Mouse (Mus musculus) adrenal gland, adult 2 months (tissue): Measurements from ENCODE around the gene Hoxa5. TPM values are rescaled to one million over a fixed set of nuclear protein-coding genes. Genes with fewer than 3 reads are reported as not detected.

Experiments
- DNase-seq: peaks from one replicate; pipeline ENCODE4 v3.0.0; 2021
- polyA plus RNA-seq: library from polyadenylated mRNA; depleted of rRNA; stranded (reverse); fragments of >200 nt; gene quantifications from 2 replicates; pipeline ENCODE4 v1.2.3, GENCODE M21; 2012
- total RNA-seq, 2 experiments: library from RNA; stranded (reverse); gene quantifications; 2 replicates each; pipeline ENCODE4 v1.2.3; 2021

Hoxa5 gene
- total and polyA plus RNA-seq, 3 experiments, result 12.9 to 22.8 (median 13.6) TPM

DNA sequence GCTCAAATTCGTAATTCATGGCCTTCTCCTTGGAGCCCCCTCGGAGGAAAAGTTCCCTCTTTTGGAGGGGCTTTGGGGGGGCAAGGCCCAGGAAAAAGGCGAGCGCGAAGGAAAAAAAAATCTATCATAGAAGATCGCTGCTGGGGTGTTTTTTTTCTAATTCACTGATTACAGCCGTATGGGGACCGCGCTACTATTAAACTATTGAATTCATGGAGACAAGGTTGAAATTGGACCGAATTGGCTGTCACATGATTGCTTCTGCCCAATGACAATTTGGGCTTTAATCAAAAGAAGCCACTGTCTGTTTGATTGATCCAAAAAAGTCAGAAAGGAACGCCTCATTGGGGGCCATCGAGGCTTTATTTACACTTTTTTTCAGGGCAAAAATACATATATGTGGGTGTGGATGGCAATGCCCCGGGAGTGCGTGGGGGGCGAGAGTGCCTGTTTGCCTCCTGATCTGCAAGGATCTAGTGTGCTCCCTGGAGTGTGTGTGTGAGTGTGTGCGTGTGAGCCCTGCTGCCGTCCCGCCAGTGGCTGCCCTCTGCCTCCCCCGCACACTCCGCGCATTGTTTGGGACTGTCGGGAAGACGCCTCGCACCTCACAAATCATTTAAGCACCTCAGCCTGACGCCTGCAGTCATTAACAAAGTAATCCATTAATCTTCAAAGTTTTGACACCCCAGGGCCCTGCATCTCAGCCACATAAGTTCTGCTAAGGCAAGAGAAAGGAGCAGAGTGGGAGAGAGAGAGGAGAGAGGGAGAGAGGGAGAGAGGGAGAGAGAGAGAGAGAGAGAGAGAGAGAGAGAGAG lies 39.6 kb downstream of the Hoxa5 start, which contains the start of gene Hoxa2:
TSS of gene Hoxa2 (minus strand) at position 206 of the 815 bp plus-strand sequence.
- DNase-seq, result peak; percentile 69

DNA sequence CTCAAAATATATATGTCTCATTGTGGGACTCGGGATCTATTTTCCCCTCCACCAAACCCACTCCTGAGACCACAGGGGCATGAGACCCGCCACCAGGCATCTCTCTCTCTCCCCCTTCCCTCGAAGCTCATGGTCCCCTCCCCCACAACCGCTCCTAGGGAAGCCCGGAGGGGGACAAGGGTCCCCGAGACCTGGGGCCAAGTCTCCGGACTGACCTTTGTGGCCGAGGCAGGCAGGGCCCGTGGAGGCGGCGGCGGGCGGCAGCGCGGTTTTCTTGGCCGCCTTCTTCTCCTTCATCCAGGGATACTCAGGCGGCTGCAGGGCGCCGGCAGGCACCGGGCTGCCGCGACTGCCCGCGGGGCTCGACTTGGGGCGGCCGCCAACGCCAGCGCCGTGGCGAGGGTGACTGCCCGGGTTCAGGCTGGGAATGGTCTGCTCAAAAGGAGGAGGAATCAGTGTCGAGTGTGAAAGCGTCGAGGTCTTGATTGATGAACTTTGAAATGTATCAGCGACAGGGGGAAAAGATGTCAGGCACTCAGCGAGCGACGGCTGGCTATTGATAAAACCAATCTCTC lies 40.2 kb downstream of the Hoxa5 start:
- peak; percentile 65 for DNase-seq

GRCm38 (mm10) chr6:52163366-52164031 lies 40.9 kb downstream of the Hoxa5 start:
- DNase-seq, result peak; percentile 55

- peak; percentile 48 for DNase-seq
Observed at GRCm38 (mm10) chr6:52162611-52163365, 41.6 kb downstream of the Hoxa5 start.

DNA sequence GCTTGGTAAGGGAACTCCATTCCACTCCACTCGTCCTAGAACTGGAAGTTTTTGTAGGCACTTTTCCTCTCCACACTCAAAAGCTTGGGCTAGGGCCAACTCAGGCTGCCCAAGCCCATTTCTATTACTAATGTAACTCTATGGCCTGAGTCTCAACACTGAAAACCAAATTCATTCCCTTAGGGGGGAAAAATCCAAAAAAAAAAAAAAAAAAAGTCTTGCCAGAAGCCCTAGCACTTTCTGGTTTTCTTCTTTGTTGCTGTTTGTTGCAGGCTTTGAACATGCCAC lies 42.4 kb downstream of the Hoxa5 start:
- DNase-seq, result no peak

DNA sequence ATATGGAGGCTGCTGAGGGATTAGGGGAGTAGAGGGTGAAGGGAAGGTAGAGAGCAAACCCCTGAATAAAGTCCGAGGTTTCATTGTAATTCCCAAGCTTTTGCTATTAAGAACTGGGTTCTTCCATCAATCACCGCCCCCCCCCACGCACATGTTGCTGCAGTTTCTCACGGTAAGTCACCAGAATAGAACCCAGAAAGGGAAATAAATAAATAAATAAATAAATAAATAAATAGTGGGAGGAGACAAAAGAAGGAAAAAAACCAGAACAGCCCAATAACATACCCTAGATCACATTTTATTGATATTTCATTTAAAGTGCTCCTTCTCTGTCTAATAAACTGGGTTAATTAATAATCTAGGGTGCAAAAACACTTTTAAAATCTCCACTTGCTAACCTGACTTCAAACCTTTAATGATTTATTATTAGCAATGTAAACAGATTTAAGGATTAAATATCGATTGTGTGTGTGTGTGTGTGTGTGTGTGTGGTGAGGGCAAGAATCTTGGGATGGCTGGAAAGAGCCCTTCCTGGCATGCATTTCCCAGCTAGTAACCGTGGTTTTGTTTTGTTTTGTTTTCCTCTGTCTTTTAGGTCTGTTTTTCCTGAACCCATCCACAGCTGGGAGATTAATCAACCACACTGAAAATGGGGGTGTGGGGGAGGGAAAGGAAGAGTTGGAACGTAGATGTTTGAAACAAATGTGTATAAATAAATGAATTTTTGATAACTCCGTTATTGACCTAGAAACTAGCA lies 42.9 kb downstream of the Hoxa5 start:
- peak; percentile 45 for DNase-seq

GRCm38 (mm10) chr6:52160511-52161335 lies 43.7 kb downstream of the Hoxa5 start:
- peak; percentile 75 for DNase-seq

- peak; percentile 68 for DNase-seq
Observed at GRCm38 (mm10) chr6:52159979-52160378, 44.4 kb downstream of the Hoxa5 start.

- DNase-seq, result peak; percentile 70
Observed at GRCm38 (mm10) chr6:52159164-52159761, 45.1 kb downstream of the Hoxa5 start.

DNA sequence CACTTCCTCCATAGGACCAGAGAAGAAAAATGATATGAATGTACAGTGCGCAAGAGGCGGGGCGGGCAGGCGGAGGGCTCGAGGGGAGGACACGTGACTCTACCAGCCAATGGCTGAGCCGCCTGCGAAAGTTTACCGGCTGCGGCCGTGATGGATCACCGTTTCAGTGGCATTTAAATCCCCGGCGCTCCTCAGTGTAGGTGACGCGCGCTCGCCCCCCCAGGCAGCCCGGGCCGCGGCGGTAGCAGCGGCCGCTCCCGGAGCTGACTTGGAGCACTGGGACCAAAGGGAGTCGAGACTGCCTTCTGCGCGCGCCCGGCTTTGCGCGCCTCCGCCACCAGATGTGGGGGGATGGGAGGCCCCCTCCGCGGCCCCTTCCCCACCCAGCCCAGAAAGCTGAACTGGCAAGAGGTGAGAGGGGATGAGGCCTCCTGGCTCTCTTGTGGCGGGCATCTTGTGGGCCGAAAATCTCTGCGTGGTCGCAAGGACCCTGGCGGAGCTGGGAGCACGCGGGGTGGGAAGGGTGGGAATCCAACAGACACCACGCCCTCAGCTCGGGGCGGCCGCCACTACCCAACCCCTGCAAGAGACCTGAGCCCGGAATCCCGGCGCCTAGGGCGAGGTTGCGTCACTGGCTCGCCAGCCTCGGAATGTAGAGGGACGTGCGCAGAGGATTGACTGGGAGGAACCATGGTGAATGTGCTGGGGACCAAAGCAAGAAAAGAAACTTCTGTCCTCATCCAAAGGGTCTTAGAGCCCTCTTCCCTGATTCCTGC lies 45.9 kb downstream of the Hoxa5 start, which contains the start of gene Hoxa1:
TSS of gene Hoxa1 (minus strand) at position 42 of the 776 bp plus-strand sequence.
- peak; percentile 93 for DNase-seq

DNA sequence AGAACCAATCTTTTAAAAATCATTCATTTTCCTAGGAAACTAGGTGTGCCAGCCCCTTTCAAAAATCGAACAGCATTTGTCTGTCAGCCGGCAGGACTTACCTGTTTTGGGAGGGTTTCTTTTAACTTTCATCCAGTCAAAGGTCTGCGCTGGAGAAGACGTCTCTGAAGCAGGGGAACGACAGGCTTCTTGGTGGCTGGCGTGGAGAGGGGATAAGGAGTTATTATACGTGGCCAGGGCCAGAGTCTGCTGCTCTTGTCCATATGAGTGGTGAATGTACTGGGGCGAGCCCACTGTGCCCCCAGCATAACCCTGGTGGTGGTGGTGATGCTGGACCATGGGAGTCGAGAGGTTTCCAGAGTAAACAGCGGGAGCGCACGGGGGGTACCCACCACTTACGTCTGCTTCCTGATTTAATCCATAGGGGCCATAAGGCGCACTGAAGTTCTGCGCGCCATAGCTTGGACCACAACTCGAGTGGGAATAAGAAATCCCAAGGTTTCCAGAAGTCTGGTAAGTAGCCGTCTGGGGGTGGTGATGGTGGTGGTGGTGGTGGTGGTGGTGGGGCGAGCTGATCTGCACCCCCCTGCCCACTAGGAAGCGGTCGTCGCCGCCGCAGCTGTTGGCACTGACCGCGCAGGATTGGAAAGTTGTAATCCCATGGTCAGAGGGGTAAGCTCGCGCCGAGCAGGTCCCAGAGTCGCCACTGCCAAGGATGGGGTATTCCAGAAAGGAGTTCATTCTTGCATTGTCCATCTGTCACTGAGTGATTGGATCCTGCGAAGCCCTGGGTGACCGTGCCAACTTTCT lies 46.7 kb downstream of the Hoxa5 start:
- DNase-seq, result no peak

GRCm38 (mm10) chr6:52156551-52157200 lies 47.7 kb downstream of the Hoxa5 start:
- no peak for DNase-seq

DNA sequence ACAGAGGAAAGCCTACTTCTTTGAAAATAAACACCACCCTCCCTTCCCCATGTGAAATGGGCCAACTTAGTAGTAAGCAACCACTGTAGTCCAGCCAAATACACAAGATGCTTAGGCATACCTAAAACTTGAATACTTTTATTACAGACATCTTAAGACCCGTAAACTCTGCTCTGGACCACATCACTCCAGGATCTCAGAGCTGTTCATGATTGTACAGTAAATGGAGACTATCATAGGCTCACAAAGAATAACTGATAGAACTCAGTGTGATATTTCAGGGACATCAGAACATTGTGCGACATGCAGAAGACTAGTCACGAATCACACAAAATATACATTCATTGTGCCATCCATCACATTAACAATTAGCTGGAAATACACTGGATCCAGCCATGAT lies 48.9 kb downstream of the Hoxa5 start:
- DNase-seq, result no peak

- no peak for DNase-seq
Observed at GRCm38 (mm10) chr6:52154044-52154443, 50.3 kb downstream of the Hoxa5 start.

GRCm38 (mm10) chr6:52153270-52153669 lies 51.1 kb downstream of the Hoxa5 start:
- no peak for DNase-seq

DNA sequence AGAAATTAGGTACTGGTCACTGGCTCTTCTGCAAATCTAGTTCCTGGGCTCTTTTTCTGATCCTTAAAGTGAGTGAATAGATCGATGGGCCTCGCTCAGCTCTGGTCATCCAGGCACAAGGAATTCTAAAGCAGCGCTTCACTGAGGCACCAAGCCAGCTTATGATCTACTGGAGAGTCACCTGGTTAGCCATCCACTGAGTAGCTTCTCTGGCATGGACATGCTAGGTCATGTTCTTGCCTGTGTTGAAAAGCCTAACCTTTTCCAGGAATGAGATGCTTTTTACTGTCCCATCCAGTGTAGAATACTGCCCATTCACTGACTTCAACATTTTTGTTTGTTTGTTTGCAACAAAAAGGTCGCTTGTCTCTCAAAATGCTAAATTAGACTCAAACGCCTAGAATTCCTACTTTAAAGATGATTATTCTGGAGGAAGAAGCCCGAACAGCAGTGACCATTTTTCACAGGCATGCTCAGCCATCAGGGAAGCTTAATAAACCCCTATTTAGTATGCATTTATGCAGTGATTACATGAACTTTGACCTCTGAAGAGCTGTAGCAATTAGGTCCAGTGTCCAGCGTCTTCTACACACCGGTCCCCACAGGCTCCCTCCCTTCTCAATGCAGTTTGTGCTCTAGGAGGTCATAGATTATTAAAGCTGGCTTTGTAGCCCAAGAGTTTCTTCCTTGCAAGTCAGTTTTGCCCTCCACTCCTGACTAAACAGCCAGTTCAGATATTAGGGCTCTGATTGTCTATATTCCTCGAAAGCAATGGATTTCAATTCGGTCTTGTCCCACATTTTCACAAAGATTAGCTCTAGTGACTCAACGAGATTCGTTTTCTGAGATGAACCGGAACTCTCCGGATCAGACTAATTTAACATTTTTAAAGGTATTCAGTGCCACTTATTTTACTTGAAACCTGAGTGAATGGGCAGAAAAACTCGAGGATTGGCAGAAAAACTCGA lies 51.9 kb downstream of the Hoxa5 start:
- DNase-seq, result no peak
